ENCODE assay signal across 16 mouse cellular contexts in genomic region chr12:112330557-112330956, GRCm38 (mm10).
DNase-seq lines count a peak whose midpoint lies in the region; ATAC-seq and TF ChIP-seq lines count a peak whose summit lies in the region.
"Had no signal": no experiment of that assay in that cellular context is flagged by ENCODE, and none has a peak within 500 bp of the region (broad histone marks: within the 10 kb centered on the region; RNA-seq: fewer than 3 reads in every experiment).

No protein-coding gene starts in this region.

- H3K4me1 ChIP-seq in forebrain, embryonic 11.5 days (replicated peaks; ENCODE audit: control insufficient read depth, insufficient read depth, low read length), result peaks cover 54% of the 10 kb centered on the region
- H3K4me1 ChIP-seq in hindbrain, embryonic 12.5 days, result peaks cover 74% of the 10 kb centered on the region
- peaks cover 82% of the 10 kb centered on the region for H3K4me1 ChIP-seq in midbrain, embryonic 13.5 days (replicated peaks)

- H3K36me3 ChIP-seq in forebrain, embryonic 11.5 days (ENCODE audit: control insufficient read depth, insufficient read depth, low read length), result no peaks in the 10 kb centered on the region
- H3K36me3 ChIP-seq in hindbrain, embryonic 12.5 days, result no peaks in the 10 kb centered on the region
- H3K36me3 ChIP-seq in midbrain, embryonic 13.5 days, result no peaks in the 10 kb centered on the region

- H3K27ac ChIP-seq in forebrain, embryonic 11.5 days (ENCODE audit: low read depth, low read length), result peak overlapping the region; percentile 93; the same call in 1 of the 2 replicates
- H3K27ac ChIP-seq in hindbrain, embryonic 12.5 days, result peak overlapping the region; percentile 91
- H3K27ac ChIP-seq in midbrain, embryonic 13.5 days, result peak overlapping the region; percentile 97

- no peak overlapping the region for H3K4me2 ChIP-seq in forebrain, embryonic 11.5 days (ENCODE audit: low read depth, low read length, severe bottlenecking)
- peak overlapping the region; percentile 34; the same call in 1 of the 2 replicates for H3K4me2 ChIP-seq in hindbrain, embryonic 12.5 days (replicated peaks)
- H3K4me2 ChIP-seq in midbrain, embryonic 13.5 days (replicated peaks), result no peak overlapping the region

- ATAC-seq in forebrain, embryonic 11.5 days (replicated peaks; ENCODE audit: low FRiP score), result no peak
- ATAC-seq in hindbrain, embryonic 12.5 days (ENCODE audit: low FRiP score), result no peak
- ATAC-seq in midbrain, embryonic 13.5 days, result no peak
- no peak for ATAC-seq in megakaryocyte progenitor cell, adult 5-6 weeks (replicated peaks; ENCODE audit: poor library complexity)
- ATAC-seq: liver, postnatal 0 days had no signal

- WGBS in forebrain, embryonic 11.5 days, result 59% methylated on average over 5 of the region's 5 CpGs
- WGBS in hindbrain, embryonic 12.5 days, result 47% methylated on average over 5 of the region's 5 CpGs
- WGBS in midbrain, embryonic 13.5 days, result 59% methylated on average over 5 of the region's 5 CpGs

- DNase-seq in brain, embryonic 14.5 days (ENCODE audit: low read depth), result peak; percentile 26
- no peak for DNase-seq in forebrain, embryonic 11.5 days (ENCODE audit: low spot score)
- DNase-seq in yolk sac, embryonic 10.5 days (ENCODE audit: low spot score), result no peak
- no peak for DNase-seq in layer of hippocampus, adult 9-10 months (ENCODE audit: low spot score)
- DNase-seq in urinary bladder, adult 18-20 months (ENCODE audit: low spot score in 2 of 2), result no peak
- DNase-seq: adrenal gland, postnatal 10 days; B cell, adult 2 months; cerebellum, adult 8-10 months; gastrocnemius, postnatal 10 days; heart, adult 18-20 months; kidney, adult 18-20 months; liver, postnatal 0 days; lung, postnatal 14 days had no signal

- H3K9ac ChIP-seq in forebrain, embryonic 11.5 days (ENCODE audit: low read length), result peak overlapping the region; percentile 1; the same call in 1 of the 2 replicates
- H3K9ac ChIP-seq in hindbrain, embryonic 12.5 days, result no peak overlapping the region
- peak overlapping the region; percentile 42 for H3K9ac ChIP-seq in midbrain, embryonic 13.5 days (replicated peaks)
- H3K9ac ChIP-seq: liver, postnatal 0 days had no signal

- no peaks in the 10 kb centered on the region for H3K9me3 ChIP-seq in forebrain, embryonic 11.5 days (ENCODE audit: control insufficient read depth, low read length)
- no peaks in the 10 kb centered on the region for H3K9me3 ChIP-seq in hindbrain, embryonic 12.5 days (replicated peaks)
- no peaks in the 10 kb centered on the region for H3K9me3 ChIP-seq in midbrain, embryonic 13.5 days

- no peak overlapping the region for H3K4me3 ChIP-seq in forebrain, embryonic 11.5 days (ENCODE audit: low read depth, low read length)
- no peak overlapping the region for H3K4me3 ChIP-seq in hindbrain, embryonic 12.5 days
- no peak overlapping the region for H3K4me3 ChIP-seq in midbrain, embryonic 13.5 days (replicated peaks)

- no peak for TF ChIP-seq CTCF in brain, embryonic 14.5 days (IDR thresholded peaks at IDR 0.05; ENCODE audit: borderline replicate concordance, extremely low read depth, insufficient read depth, insufficient read length)

- no peak for TF ChIP-seq POLR2A in brain, embryonic 14.5 days (IDR thresholded peaks at IDR 0.05; ENCODE audit: borderline replicate concordance, extremely low read depth, insufficient read depth, insufficient read length, poor library complexity, severe bottlenecking)

- no peaks in the 10 kb centered on the region for H3K27me3 ChIP-seq in forebrain, embryonic 11.5 days (ENCODE audit: control insufficient read depth, insufficient read depth, low read length)
- peaks cover 24% of the 10 kb centered on the region; the same call in 1 of the 2 replicates for H3K27me3 ChIP-seq in hindbrain, embryonic 12.5 days
- peaks cover 9% of the 10 kb centered on the region; the same call in 1 of the 2 replicates for H3K27me3 ChIP-seq in midbrain, embryonic 13.5 days
